Comparison of ENCODE assay signal across 24 mouse cellular contexts in genomic region chr13:52172706-52173346, GRCm38 (mm10).
"Had no signal": no experiment of that assay in that cellular context is flagged by ENCODE, and none has a peak within 500 bp of the region (broad histone marks: within the 10 kb centered on the region; RNA-seq: fewer than 3 reads in every experiment).

No protein-coding gene starts in this region.

- H3K27me3 ChIP-seq: heart, embryonic 12.5 days; hindbrain, embryonic 12.5 days; kidney, embryonic 15.5 days; limb, embryonic 13.5 days; limb, embryonic 15.5 days had no signal

- DNase-seq: gastrocnemius, postnatal 14 days; heart, adult 18-20 months; heart, postnatal 10 days; heart, postnatal 4 days; kidney, adult 11 months; kidney, adult 2 months; kidney, adult 9 months; kidney, postnatal 14 days; kidney, postnatal 36 days; layer of hippocampus, adult 9-11 months; layer of hippocampus, postnatal 36 days; left cerebral cortex, postnatal 4 days had no signal

- H3K4me1 ChIP-seq: heart, embryonic 12.5 days; hindbrain, embryonic 12.5 days; kidney, embryonic 15.5 days; limb, embryonic 13.5 days; limb, embryonic 15.5 days had no signal

- H3K36me3 ChIP-seq: heart, embryonic 10.5 days; heart, embryonic 12.5 days; hindbrain, embryonic 10.5 days; hindbrain, embryonic 12.5 days; kidney, embryonic 15.5 days; limb, embryonic 13.5 days; limb, embryonic 15.5 days had no signal

- H3K27ac ChIP-seq: heart, embryonic 10.5 days; hindbrain, embryonic 10.5 days; hindbrain, embryonic 12.5 days; hindbrain, embryonic 14.5 days; hindbrain, postnatal 0 days; kidney, embryonic 15.5 days; kidney, postnatal 0 days; limb, embryonic 13.5 days; limb, embryonic 15.5 days had no signal

- H3K9ac ChIP-seq: heart, embryonic 12.5 days; hindbrain, embryonic 12.5 days; hindbrain, embryonic 14.5 days; kidney, embryonic 15.5 days; limb, embryonic 13.5 days; limb, embryonic 15.5 days had no signal

- ATAC-seq: forebrain, embryonic 16.5 days; hindbrain, postnatal 0 days; intestine, embryonic 16.5 days had no signal

- H3K4me2 ChIP-seq: heart, embryonic 12.5 days; hindbrain, embryonic 12.5 days; hindbrain, embryonic 14.5 days; kidney, embryonic 15.5 days; limb, embryonic 13.5 days; limb, embryonic 15.5 days had no signal

- H3K4me3 ChIP-seq: heart, embryonic 10.5 days; heart, embryonic 12.5 days; hindbrain, embryonic 10.5 days; hindbrain, embryonic 12.5 days; kidney, embryonic 15.5 days; limb, embryonic 13.5 days; limb, embryonic 15.5 days had no signal

- H3K9me3 ChIP-seq: heart, embryonic 10.5 days; heart, embryonic 12.5 days; hindbrain, embryonic 10.5 days; hindbrain, embryonic 12.5 days; kidney, embryonic 15.5 days; limb, embryonic 13.5 days; limb, embryonic 15.5 days had no signal
